Mouse (Mus musculus): ENCODE data around the gene Zeb2. TPM values are rescaled to one million over a fixed set of nuclear protein-coding genes. Genes with fewer than 3 reads are reported as not detected.

Gene Zeb2
- polyA plus RNA-seq, 1 experiment: 10.8 TPM

DNA sequence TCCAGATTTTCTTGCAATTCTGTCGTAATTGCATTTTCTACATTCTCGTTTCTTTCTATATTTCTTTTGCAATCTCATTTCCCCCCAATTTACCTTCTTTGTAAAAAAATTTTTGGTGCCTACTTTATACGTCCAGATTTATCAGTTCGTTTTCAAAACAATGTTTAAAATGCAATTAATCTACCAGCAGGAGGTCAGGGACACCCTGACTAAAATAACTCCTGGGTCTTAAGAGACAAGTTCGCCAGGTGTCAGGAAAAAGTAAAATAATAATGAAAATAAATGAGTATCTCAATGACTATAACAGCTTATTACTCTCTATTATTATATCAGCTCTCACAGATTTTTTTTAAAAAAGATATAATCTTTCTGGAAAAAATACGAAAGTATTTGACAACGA, 397 bp upstream of the Zeb2 start:
- no peak for TF ChIP-seq POLR2A (IDR thresholded peaks at IDR 0.05; ENCODE audit: insufficient read length, low read depth)
- no peak for TF ChIP-seq MYOD1 (IDR thresholded peaks at IDR 0.05; ENCODE audit: control insufficient read depth in 1 of 3, insufficient read length in 2 of 3, low read depth in 2 of 3)
- TF ChIP-seq MAX (IDR thresholded peaks at IDR 0.05; ENCODE audit: low read depth): no peak
- TF ChIP-seq USF1 (IDR thresholded peaks at IDR 0.05; ENCODE audit: low read depth): no peak
- TF ChIP-seq POLR2AphosphoS2 (IDR thresholded peaks at IDR 0.05; ENCODE audit: insufficient read length, low read depth): no peak
- no peak for TF ChIP-seq MYOG (IDR thresholded peaks at IDR 0.05; ENCODE audit: control insufficient read depth in 1 of 3, insufficient read depth in 1 of 3, insufficient read length in 2 of 3, low read depth in 2 of 3)
- TF ChIP-seq SRF (IDR thresholded peaks at IDR 0.05; ENCODE audit: control insufficient read depth, insufficient read length, low read depth): no peak
- TF ChIP-seq TCF3 (IDR thresholded peaks at IDR 0.05; ENCODE audit: insufficient read length, low read depth): no peak
- TF ChIP-seq TCF12 (IDR thresholded peaks at IDR 0.05; ENCODE audit: insufficient read depth, poor library complexity, severe bottlenecking): no peak
- TF ChIP-seq E2F4 (IDR thresholded peaks at IDR 0.05; ENCODE audit: insufficient read depth): no peak
- H3K36me3 ChIP-seq (ENCODE audit: control insufficient read depth, insufficient read depth): no peaks in the 10 kb centered on the region
- H3K4me3 ChIP-seq: peak overlapping the region; percentile 75

GRCm38 (mm10) chr2:45116531-45117024, 617 bp downstream of the Zeb2 start:
- Histone ChIP-seq H3K36me3 (ENCODE audit: control insufficient read depth, insufficient read depth) (no peaks in the 10 kb centered on the region), H3K79me2 (ENCODE audit: control insufficient read depth, insufficient read depth) (peaks cover 19% of the 10 kb centered on the region), H3K4me3 (peak overlapping the region; percentile 75), H3K4me2 (ENCODE audit: low read depth) (peak overlapping the region; percentile 75), H3ac (ENCODE audit: control insufficient read depth, insufficient read length) (peak overlapping the region; percentile 45), H3K27me3 (ENCODE audit: control insufficient read depth, insufficient read depth, insufficient read length) (no peaks in the 10 kb centered on the region)
- TF ChIP-seq REST (IDR thresholded peaks at IDR 0.05; ENCODE audit: insufficient read depth, insufficient read length) (no peak), POLR2A (IDR thresholded peaks at IDR 0.05; ENCODE audit: insufficient read length, low read depth) (peak; percentile 18)

More for the DNA sequence above, 397 bp upstream of the Zeb2 start:
- Histone ChIP-seq H3ac (ENCODE audit: control insufficient read depth, insufficient read length) (peak overlapping the region; percentile 45), H3K4me2 (ENCODE audit: low read depth) (peak overlapping the region; percentile 49), H3K79me2 (ENCODE audit: control insufficient read depth, insufficient read depth) (peaks cover 9% of the 10 kb centered on the region), H3K27me3 (ENCODE audit: control insufficient read depth, insufficient read depth, insufficient read length) (no peaks in the 10 kb centered on the region)

- Histone ChIP-seq H3K27me3 (ENCODE audit: control insufficient read depth, insufficient read depth, insufficient read length) (no peaks in the 10 kb centered on the region), H3K4me3 (peak overlapping the region; percentile 75), H3K36me3 (ENCODE audit: control insufficient read depth, insufficient read depth) (no peaks in the 10 kb centered on the region), H3K4me2 (ENCODE audit: low read depth) (peak overlapping the region; percentile 75), H3K79me2 (ENCODE audit: control insufficient read depth, insufficient read depth) (peaks cover 26% of the 10 kb centered on the region), H3ac (ENCODE audit: control insufficient read depth, insufficient read length) (peak overlapping the region; percentile 45)
- TF ChIP-seq USF1 (IDR thresholded peaks at IDR 0.05; ENCODE audit: low read depth) (no peak), E2F4 (IDR thresholded peaks at IDR 0.05; ENCODE audit: insufficient read depth) (no peak), SRF (IDR thresholded peaks at IDR 0.05; ENCODE audit: control insufficient read depth, insufficient read length, low read depth) (no peak), MYOG (IDR thresholded peaks at IDR 0.05; ENCODE audit: control insufficient read depth in 1 of 3, insufficient read depth in 1 of 3, insufficient read length in 2 of 3, low read depth in 2 of 3) (no peak), TCF12 (IDR thresholded peaks at IDR 0.05; ENCODE audit: insufficient read depth, poor library complexity, severe bottlenecking) (no peak), MYOD1 (IDR thresholded peaks at IDR 0.05; ENCODE audit: control insufficient read depth in 1 of 3, insufficient read length in 2 of 3, low read depth in 2 of 3) (no peak), MAX (IDR thresholded peaks at IDR 0.05; ENCODE audit: low read depth) (no peak), POLR2AphosphoS2 (IDR thresholded peaks at IDR 0.05; ENCODE audit: insufficient read length, low read depth) (no peak), POLR2A (IDR thresholded peaks at IDR 0.05; ENCODE audit: insufficient read length, low read depth) (no peak), TCF3 (IDR thresholded peaks at IDR 0.05; ENCODE audit: insufficient read length, low read depth) (no peak), CEBPB (IDR thresholded peaks at IDR 0.05; ENCODE audit: insufficient read depth, poor library complexity, severe bottlenecking) (no peak), REST (IDR thresholded peaks at IDR 0.05; ENCODE audit: insufficient read depth, insufficient read length) (no peak)
Observed at GRCm38 (mm10) chr2:45115720-45116495, 1.3 kb downstream of the Zeb2 start.

- Histone ChIP-seq H3K4me2 (ENCODE audit: low read depth) (peak overlapping the region; percentile 75), H3ac (ENCODE audit: control insufficient read depth, insufficient read length) (no peak overlapping the region), H3K79me2 (ENCODE audit: control insufficient read depth, insufficient read depth) (peaks cover 33% of the 10 kb centered on the region), H3K27me3 (ENCODE audit: control insufficient read depth, insufficient read depth, insufficient read length) (no peaks in the 10 kb centered on the region), H3K36me3 (ENCODE audit: control insufficient read depth, insufficient read depth) (no peaks in the 10 kb centered on the region), H3K4me3 (peak overlapping the region; percentile 75)
- TF ChIP-seq REST (IDR thresholded peaks at IDR 0.05; ENCODE audit: insufficient read depth, insufficient read length) (no peak), POLR2A (IDR thresholded peaks at IDR 0.05; ENCODE audit: insufficient read length, low read depth) (no peak), MYOG (IDR thresholded peaks at IDR 0.05; ENCODE audit: control insufficient read depth in 1 of 3, insufficient read depth in 1 of 3, insufficient read length in 2 of 3, low read depth in 2 of 3) (no peak), CEBPB (IDR thresholded peaks at IDR 0.05; ENCODE audit: insufficient read depth, poor library complexity, severe bottlenecking) (no peak), E2F4 (IDR thresholded peaks at IDR 0.05; ENCODE audit: insufficient read depth) (no peak), TCF12 (IDR thresholded peaks at IDR 0.05; ENCODE audit: insufficient read depth, poor library complexity, severe bottlenecking) (no peak), USF1 (IDR thresholded peaks at IDR 0.05; ENCODE audit: low read depth) (no peak), MYOD1 (IDR thresholded peaks at IDR 0.05; ENCODE audit: control insufficient read depth in 1 of 3, insufficient read length in 2 of 3, low read depth in 2 of 3) (no peak), SRF (IDR thresholded peaks at IDR 0.05; ENCODE audit: control insufficient read depth, insufficient read length, low read depth) (no peak), POLR2AphosphoS2 (IDR thresholded peaks at IDR 0.05; ENCODE audit: insufficient read length, low read depth) (no peak), MAX (IDR thresholded peaks at IDR 0.05; ENCODE audit: low read depth) (no peak), TCF3 (IDR thresholded peaks at IDR 0.05; ENCODE audit: insufficient read length, low read depth) (no peak)
Observed at GRCm38 (mm10) chr2:45115211-45115610, 2.0 kb downstream of the Zeb2 start.
